Mouse (Mus musculus) B cell, adult 2 months (primary cell): ENCODE results near the gene 9430097D07Rik.

Experiments used
- DNase-seq, 2 experiments: peaks; one replicate each; pipeline ENCODE4 v3.0.0; 2022

9430097D07Rik gene

GRCm38 (mm10) chr2:32559570-32559969 is 15.9 kb downstream of the 9430097D07Rik start:
- DNase-seq, result no peak

GRCm38 (mm10) chr2:32556019-32556418 is 19.5 kb downstream of the 9430097D07Rik start:
- no peak for DNase-seq

- DNase-seq, result no peak
Observed at GRCm38 (mm10) chr2:32555484-32555883, 20.0 kb downstream of the 9430097D07Rik start.

- peak; percentile 32 to 33 for DNase-seq
Observed at GRCm38 (mm10) chr2:32553592-32554148, 21.8 kb downstream of the 9430097D07Rik start.

GRCm38 (mm10) chr2:32551236-32551635 is 24.2 kb downstream of the 9430097D07Rik start:
- no peak for DNase-seq

GRCm38 (mm10) chr2:32549764-32550163 is 25.7 kb downstream of the 9430097D07Rik start:
- DNase-seq, result no peak

GRCm38 (mm10) chr2:32549171-32549570 is 26.3 kb downstream of the 9430097D07Rik start:
- no peak for DNase-seq

- no peak for DNase-seq
Observed at GRCm38 (mm10) chr2:32547964-32548739, 27.3 kb downstream of the 9430097D07Rik start.

- no peak for DNase-seq
Observed at GRCm38 (mm10) chr2:32547380-32547779, 28.1 kb downstream of the 9430097D07Rik start.

GRCm38 (mm10) chr2:32546951-32547350 is 28.5 kb downstream of the 9430097D07Rik start:
- no peak for DNase-seq

- no peak for DNase-seq
Observed at GRCm38 (mm10) chr2:32543031-32543449, 32.4 kb downstream of the 9430097D07Rik start.

- DNase-seq, result no peak
Observed at GRCm38 (mm10) chr2:32541986-32542573, 33.4 kb downstream of the 9430097D07Rik start.

GRCm38 (mm10) chr2:32541333-32541908 is 34.1 kb downstream of the 9430097D07Rik start:
- no peak for DNase-seq

GRCm38 (mm10) chr2:32539452-32539981 is 36.0 kb downstream of the 9430097D07Rik start:
- DNase-seq, result no peak

- DNase-seq, result no peak
Observed at GRCm38 (mm10) chr2:32538461-32538860, 37.0 kb downstream of the 9430097D07Rik start.

GRCm38 (mm10) chr2:32537941-32538340 is 37.5 kb downstream of the 9430097D07Rik start:
- DNase-seq, result no peak

GRCm38 (mm10) chr2:32537360-32537905 is 38.1 kb downstream of the 9430097D07Rik start:
- DNase-seq, result peak; percentile 54 to 59

GRCm38 (mm10) chr2:32536634-32537359 is 38.7 kb downstream of the 9430097D07Rik start:
- DNase-seq, result peak; percentile 55 to 61

- DNase-seq, result peak; percentile 46 to 54
Observed at GRCm38 (mm10) chr2:32536086-32536633, 39.3 kb downstream of the 9430097D07Rik start.

GRCm38 (mm10) chr2:32535501-32535991 is 39.9 kb downstream of the 9430097D07Rik start:
- peak; percentile 75 to 78 for DNase-seq

GRCm38 (mm10) chr2:32534733-32535471 is 40.6 kb downstream of the 9430097D07Rik start, which contains the start of gene Fam102a:
TSS of gene Fam102a (plus strand) at chr2:32535332.
- DNase-seq, result peak; percentile 97 to 98
